Mouse (Mus musculus) G1E (cell line): ENCODE measurements around the gene Mrps35. TPM values are rescaled to one million over a fixed set of nuclear protein-coding genes. Genes with fewer than 3 reads are reported as not detected.

Source experiments
- ATAC-seq: 2 replicates; pipeline ENCODE4 v1.8.0; 2016; ENCODE audit warnings: mild to moderate bottlenecking; ENCODE audit not compliant: insufficient number of reproducible peaks, poor library complexity, low FRiP score, severe bottlenecking; ENCODE audit errors: extremely low read depth
- DNase-seq: peaks from one replicate; pipeline ENCODE4 v3.0.0; 2012; ENCODE audit warnings: low spot score
- H3K27me3 ChIP-seq: 2 replicates; pipeline ENCODE4 v1.6.1; 2012; ENCODE audit warnings: mild to moderate bottlenecking, low read length, inconsistent platforms; ENCODE audit not compliant: insufficient read depth
- H3K36me3 ChIP-seq: replicated peaks from 2 replicates; pipeline ENCODE3; 2012; ENCODE audit warnings: mild to moderate bottlenecking, inconsistent platforms
- H3K4me1 ChIP-seq: 2 replicates; pipeline ENCODE4 v1.6.1; 2012; ENCODE audit warnings: low read depth, low read length, inconsistent platforms, mixed read lengths; ENCODE audit not compliant: insufficient read depth
- H3K4me3 ChIP-seq: 2 replicates; pipeline ENCODE4 v1.5.1; 2012; ENCODE audit warnings: low read depth, mild to moderate bottlenecking, inconsistent platforms, low read length, moderate library complexity, mixed read lengths
- H3K9me3 ChIP-seq: replicated peaks from 2 replicates; pipeline ENCODE4 v1.6.1; 2012; ENCODE audit warnings: inconsistent platforms
- CTCF ChIP-seq: IDR thresholded peaks from 2 replicates; pipeline ENCODE4 v1.5.1; 2012; ENCODE audit warnings: low read depth, low read length, inconsistent platforms, mixed read lengths
- GATA1 ChIP-seq: IDR thresholded peaks from 2 replicates; pipeline ENCODE4 v1.6.1; 2012; ENCODE audit warnings: borderline replicate concordance, low read length, inconsistent platforms, mixed read lengths
- GATA2 ChIP-seq: IDR thresholded peaks from 2 replicates; pipeline ENCODE4 v1.6.1; 2012; ENCODE audit warnings: low read depth, low read length, inconsistent platforms, borderline replicate concordance
- POLR2AphosphoS5 ChIP-seq: IDR thresholded peaks from 2 replicates; pipeline ENCODE4 v1.6.1; 2012; ENCODE audit warnings: low read depth, low read length, inconsistent platforms; ENCODE audit not compliant: insufficient replicate concordance
- TAL1 ChIP-seq: conservative IDR thresholded peaks from 2 replicates; pipeline ENCODE4 v1.6.1; 2012; ENCODE audit warnings: low read depth, low read length, inconsistent platforms, mixed read lengths
- polyA plus RNA-seq: library from polyadenylated mRNA; stranded (reverse); fragments of >175 nt; gene quantifications from 2 replicates; pipeline ENCODE4 v1.2.3, GENCODE M21; 2012
- total RNA-seq, 2 experiments: library from RNA; stranded (forward) in 1 of 2; stranded (reverse) in 1 of 2; fragments of 200-1000 nt in 1 of 2; fragments of >200 nt in 1 of 2; fragmentation: Nextera tagmentation in 1 of 2; gene quantifications; 2 replicates each; pipeline ENCODE4 v1.2.3; 2014 to 2017

The Mrps35 gene
- total and polyA plus RNA-seq, 3 experiments: 17.6 to 95.4 (median 46.1) TPM

DNA sequence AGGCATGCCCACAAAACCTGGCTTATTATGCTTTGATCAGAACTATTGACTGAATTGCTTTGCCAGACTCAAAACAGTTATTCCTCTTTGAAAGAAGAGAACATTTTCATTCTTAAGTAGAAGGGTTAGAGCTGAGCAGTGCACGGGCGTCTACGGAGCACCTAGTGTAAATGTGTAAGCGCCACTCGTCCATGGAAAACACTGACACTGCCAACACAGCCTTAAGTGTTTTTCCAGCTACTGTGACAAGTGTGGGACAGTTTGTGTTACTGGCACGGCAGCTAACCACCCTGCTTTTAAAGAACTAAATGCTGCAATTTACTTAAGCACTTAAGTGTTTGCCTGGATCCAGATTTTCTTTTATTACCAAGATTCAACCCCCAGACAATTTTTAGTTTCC, 30.6 kb upstream of the Mrps35 start:
- DNase-seq: no peak
- Histone ChIP-seq H3K4me3 (no peak overlapping the region), H3K4me1 (no peaks in the 10 kb centered on the region), H3K9me3 (no peaks in the 10 kb centered on the region), H3K36me3 (no peaks in the 10 kb centered on the region), H3K27me3 (peaks cover 3% of the 10 kb centered on the region; the same call in 1 of the 2 replicates)
- no peak for ATAC-seq
- TF ChIP-seq TAL1: no peak
- no peak for TF ChIP-seq GATA2
- no peak for TF ChIP-seq POLR2AphosphoS5
- TF ChIP-seq CTCF: no peak
- TF ChIP-seq GATA1: no peak

DNA sequence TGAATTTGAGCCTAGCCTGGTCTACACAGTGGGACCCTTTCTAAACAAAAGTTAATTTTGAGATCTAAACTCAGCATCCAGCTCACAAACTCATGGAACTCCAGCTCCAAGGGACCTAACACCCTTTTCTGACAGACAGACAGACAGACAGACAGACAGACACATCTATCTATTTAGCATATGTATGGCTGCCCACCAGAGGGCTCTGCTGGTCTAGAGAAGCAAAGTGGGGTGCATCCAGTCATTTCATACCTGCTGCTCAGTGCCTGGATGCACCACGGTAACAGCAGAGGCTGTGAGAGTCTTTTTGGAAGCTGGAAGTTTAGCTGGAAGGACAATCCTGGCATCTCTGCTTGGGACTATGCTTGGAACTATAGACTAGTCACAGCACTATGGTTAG, 29.0 kb upstream of the Mrps35 start:
- Histone ChIP-seq H3K36me3 (no peaks in the 10 kb centered on the region), H3K9me3 (no peaks in the 10 kb centered on the region), H3K27me3 (no peaks in the 10 kb centered on the region), H3K4me3 (no peak overlapping the region), H3K4me1 (no peaks in the 10 kb centered on the region)
- DNase-seq (no peak), ATAC-seq (no peak)
- TF ChIP-seq GATA2 (no peak), POLR2AphosphoS5 (no peak), CTCF (no peak), TAL1 (no peak), GATA1 (no peak)

DNA sequence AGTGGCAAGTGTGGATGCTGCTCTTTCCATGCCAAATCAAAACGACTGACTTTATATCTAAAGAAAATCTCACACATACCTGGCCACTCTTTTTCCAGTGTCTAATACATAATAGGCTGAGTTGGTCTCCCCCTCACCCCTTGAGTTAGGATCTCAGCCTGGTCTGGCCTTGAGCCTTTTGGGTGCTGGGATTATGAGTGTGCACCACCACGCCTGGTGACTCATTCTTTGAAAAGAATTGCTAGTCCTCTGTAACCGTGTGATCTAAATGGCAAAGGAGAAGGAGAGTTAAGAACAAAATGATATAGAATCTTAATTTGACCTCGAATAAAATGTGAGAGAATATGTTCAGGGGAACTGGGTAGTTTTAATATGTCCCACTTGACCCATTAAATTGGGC, 24.7 kb upstream of the Mrps35 start:
- TF ChIP-seq POLR2AphosphoS5: no peak
- no peak for TF ChIP-seq GATA1
- TF ChIP-seq CTCF: no peak
- TF ChIP-seq GATA2: no peak
- no peak for TF ChIP-seq TAL1
- ATAC-seq (no peak), DNase-seq (no peak)
- Histone ChIP-seq H3K27me3 (no peaks in the 10 kb centered on the region), H3K4me1 (no peaks in the 10 kb centered on the region), H3K9me3 (no peaks in the 10 kb centered on the region), H3K4me3 (no peak overlapping the region), H3K36me3 (no peaks in the 10 kb centered on the region)

DNA sequence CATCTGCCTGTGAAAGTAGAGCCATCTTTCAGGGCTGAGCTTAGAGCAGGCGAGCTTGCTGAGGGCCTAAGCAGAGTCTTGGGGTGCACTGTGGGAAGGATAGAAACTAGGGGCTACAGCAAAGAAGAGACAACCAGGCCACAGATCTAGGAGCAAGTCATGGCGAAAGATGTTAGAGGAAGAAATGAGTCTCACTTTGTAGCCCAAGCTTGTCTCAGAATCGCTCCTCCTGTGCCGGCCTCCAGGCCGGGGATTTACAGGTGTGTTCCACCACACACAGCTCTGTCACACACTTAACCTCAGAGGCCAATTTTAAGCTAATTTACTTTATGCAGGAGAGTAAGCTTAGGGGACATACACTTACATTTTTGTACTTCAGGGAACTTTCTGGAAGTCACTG, 24.2 kb upstream of the Mrps35 start:
- Histone ChIP-seq H3K27me3 (no peaks in the 10 kb centered on the region), H3K9me3 (no peaks in the 10 kb centered on the region), H3K4me1 (no peaks in the 10 kb centered on the region), H3K36me3 (no peaks in the 10 kb centered on the region), H3K4me3 (no peak overlapping the region)
- no peak for ATAC-seq
- TF ChIP-seq GATA2 (no peak), CTCF (no peak), POLR2AphosphoS5 (no peak), GATA1 (no peak), TAL1 (no peak)
- no peak for DNase-seq

DNA sequence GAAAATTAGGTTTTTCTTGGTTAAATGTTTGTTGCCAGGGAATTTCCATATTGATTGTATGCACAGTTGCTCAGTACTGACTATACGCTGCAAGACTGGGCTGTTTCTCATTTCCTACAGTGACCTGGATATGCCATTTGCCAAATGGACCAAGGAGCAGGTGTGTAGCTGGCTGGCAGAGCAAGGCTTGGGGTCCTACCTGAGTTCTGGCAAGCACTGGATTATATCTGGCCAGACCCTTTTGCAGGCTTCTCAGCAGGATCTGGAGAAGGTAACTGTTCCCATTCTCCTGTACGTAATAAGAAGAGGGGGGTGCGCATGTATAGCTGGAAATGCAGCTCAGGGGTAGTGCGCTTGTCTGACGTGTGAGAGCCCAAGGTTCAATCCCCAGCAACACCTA, 21.4 kb upstream of the Mrps35 start:
- H3K9me3 ChIP-seq: no peaks in the 10 kb centered on the region
- no peak for DNase-seq
- H3K36me3 ChIP-seq: no peaks in the 10 kb centered on the region
- H3K27me3 ChIP-seq: no peaks in the 10 kb centered on the region
- no peak overlapping the region for H3K4me3 ChIP-seq
- TF ChIP-seq GATA2 (no peak), CTCF (no peak), POLR2AphosphoS5 (no peak), GATA1 (no peak), TAL1 (no peak)
- ATAC-seq: no peak
- H3K4me1 ChIP-seq: no peaks in the 10 kb centered on the region

DNA sequence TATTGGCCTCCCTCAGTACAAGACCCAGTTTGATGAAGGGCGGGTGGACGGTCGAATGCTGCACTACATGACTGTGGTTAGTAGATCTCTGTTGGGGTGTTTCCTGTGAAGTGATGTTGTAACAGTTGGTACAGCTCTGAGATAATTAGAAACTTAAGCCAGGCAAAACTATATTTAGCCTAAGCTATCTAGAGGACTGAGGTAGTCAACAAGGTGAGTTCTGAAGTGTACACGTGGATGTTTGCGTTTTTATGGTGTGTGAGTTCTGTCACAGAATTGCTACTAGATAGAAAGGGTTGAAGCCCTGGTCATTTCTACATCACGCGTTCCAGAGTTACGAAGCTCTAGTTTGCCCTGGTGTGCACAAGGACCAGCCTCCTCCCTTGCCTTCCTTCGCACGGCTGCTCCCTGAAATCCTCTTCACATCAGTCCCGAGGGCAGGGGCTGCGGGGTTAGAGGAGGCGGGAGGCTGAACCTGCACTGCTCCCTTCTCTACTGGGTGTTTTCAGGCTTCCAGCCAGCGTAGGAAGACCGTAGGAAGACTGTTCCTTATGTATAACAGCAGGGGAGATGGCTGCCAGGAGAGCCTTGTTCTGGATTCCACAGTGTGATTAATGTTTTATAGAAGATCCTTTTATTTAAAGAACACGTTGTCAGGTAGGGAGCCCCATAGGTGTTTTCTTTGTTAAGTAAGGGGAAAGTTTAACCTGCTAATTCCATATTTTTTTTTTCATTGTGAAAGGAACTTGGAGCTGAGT, 20.0 kb upstream of the Mrps35 start:
- no peaks in the 10 kb centered on the region for H3K36me3 ChIP-seq
- ATAC-seq: no peak

More for the DNA sequence above, 20.0 kb upstream of the Mrps35 start:
- Histone ChIP-seq H3K4me1 (no peaks in the 10 kb centered on the region), H3K27me3 (no peaks in the 10 kb centered on the region), H3K9me3 (no peaks in the 10 kb centered on the region), H3K4me3 (no peak overlapping the region)
- DNase-seq: no peak
- TF ChIP-seq POLR2AphosphoS5 (no peak), CTCF (no peak), TAL1 (no peak), GATA1 (no peak), GATA2 (no peak)
